Mouse (Mus musculus) mature B cell (primary cell): ENCODE results near the gene Apoc1.

Source experiments
- in situ Hi-C: fragments of 300-500 bp; cut with MboI; formaldehyde crosslinking; loops from 2 replicates; pipeline ENCODE4 v1.14.3; 2019

Apoc1 gene

GRCm38 (mm10) chr7:19691873-19692865, at the start of gene Apoc1:
TSS of gene Apoc1 (minus strand) at chr7:19692660.
- in situ Hi-C loops: no loop called here

GRCm38 (mm10) chr7:19741329-19742031, 49.0 kb upstream of the Apoc1 start:
- in situ Hi-C loops: no loop called here

DNA sequence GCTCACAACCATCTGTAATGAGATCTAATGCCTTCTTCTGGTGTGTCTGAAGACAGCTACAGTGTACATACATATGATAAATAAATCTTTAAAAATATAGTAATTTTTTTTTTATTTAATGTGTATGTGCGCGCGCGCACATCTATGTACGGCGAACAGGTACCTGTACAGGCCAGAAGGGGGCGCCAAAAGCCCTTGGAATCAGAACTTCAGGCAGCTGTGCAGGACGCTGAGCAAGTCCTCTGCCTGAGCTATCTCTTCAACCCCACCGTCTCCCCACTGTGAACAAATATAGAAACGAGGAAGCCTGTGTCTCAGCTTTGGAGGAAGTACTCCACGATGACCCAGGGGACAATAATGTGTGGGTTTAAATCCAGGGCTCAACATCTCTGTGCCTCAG, 47.8 kb upstream of the Apoc1 start:
- in situ Hi-C loops: no loop called here

DNA sequence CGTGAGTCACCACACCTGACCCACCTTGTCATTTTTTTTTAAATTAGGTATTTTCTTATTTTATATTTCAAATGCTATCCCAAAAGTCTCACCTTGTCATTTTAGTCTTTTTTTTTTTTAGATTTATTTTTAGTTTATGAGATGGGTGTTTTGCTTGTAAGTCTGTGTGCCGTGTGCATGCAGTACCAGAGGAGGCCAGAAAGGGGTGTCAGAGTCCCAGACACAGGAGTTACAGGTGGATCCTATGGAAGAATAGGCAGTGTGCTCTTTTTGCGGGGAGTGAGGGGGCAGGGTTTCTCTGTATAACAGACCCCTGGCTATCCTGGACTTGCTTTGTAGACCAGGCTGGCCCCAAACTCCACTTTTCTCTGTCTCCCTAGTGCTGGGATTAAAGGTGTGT, 46.3 kb upstream of the Apoc1 start:
- in situ Hi-C loops: no loop called here

GRCm38 (mm10) chr7:19736389-19737057, 44.1 kb upstream of the Apoc1 start:
- in situ Hi-C loops: no loop called here

DNA sequence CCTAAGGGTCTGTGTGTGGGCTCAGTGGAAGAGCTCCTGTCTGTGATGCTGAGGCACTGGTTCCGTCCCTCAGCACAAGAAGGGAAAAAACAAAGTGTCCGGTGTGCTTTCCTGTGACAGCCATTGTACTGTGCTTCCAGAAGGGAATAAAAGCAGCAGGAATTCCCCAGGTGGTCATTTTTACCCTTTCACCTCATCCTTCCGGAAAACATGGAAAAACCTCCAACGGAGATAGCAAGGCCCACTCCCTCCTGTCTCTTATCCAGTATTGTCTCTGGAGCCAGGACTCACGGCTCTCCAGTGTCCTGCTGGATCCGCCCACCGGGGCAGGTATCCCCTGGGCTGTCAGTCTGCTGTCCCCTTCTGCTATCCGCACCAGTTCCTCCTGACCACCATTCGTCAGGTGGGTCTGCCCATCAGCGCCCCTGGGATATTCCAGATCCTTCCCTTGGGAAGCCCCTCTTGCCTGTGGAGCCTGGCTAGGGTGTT, 41.8 kb upstream of the Apoc1 start:
- in situ Hi-C loops: no loop called here

- in situ Hi-C loops: no loop called here
These were observed 34.1 kb upstream of the Apoc1 start for GRCm38 (mm10) chr7:19726541-19726940.

- in situ Hi-C loops: no loop called here
These were observed 31.7 kb upstream of the Apoc1 start for GRCm38 (mm10) chr7:19724167-19724566.

DNA sequence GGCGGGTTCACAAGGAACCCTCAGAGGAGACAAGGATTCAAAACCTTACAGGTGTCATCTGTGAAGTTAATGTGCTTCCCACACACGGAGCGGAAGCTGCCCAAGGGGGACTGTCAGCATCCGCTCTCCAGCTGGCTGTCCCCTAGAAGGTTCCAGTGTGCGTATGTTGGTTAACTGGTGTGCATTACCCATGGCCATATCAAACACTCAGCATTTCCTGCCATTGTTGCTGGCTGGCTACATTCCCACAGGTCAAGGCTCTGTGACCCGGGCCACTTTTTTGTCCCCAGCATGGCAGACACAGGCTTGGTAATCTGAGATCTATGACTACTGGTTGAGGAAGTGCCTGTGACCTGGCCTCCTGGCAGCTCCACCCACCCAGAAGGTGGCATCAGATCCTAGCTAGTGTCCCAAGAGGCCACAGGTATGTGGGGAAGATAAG, 30.3 kb upstream of the Apoc1 start:
- in situ Hi-C loops: no loop called here

DNA sequence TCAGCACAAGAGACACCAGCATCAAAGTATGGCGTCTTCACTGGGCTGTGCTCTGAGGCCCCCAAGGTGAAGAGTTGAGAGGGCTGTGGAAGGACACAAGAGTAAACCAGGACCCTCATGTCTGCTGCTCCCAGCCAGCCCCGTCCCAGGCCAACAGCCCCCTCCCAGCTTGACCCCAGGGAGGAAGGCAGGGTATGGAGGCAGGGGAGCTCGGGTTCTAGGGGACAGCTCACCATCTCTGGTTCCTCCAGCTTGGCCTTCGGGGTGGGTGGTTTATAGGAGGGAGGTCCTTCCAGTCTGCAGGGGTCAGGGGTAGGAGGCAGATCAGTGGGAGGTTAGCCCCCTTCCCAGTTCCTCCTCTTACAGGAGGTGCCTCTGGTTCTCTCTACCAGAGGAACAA, 26.7 kb upstream of the Apoc1 start:
- in situ Hi-C loops: loop anchor here (10.0 kb wide), 1 partner anchor 114 kb away; the partner anchor contains the start of gene Clasrp

DNA sequence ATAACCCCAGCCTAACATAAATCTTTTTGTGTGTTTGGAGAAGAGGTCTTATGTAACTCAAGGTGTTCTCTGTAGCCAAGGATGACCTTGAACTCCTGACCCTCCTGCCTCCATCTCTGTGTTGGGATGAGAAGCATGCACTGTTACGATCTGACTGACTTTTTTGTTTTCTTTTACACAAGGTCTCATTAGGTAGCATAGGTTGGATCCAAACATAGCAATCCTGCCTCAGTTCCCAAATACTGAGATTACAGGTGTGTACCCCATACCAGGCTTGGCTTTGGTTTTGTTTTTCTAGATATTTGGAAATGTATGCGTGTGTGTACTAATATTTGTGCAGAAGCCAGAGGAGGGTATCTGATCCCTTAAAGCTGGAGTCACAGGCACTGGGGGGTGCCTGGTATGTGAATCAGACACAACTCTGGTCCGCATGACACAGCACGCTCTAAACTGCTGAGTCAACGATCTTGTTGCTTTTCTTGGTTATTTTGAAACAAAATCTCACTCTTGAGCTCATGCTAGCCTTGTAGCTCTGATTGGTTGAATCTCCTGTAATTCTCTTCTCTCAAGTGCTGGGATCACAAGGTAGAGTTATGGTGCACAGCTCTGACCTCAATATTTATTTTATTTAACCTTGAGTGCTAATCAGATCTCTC, 26.0 kb upstream of the Apoc1 start:
- in situ Hi-C loops: loop anchor here (10.0 kb wide), 1 partner anchor 114 kb away; the partner anchor contains the start of gene Clasrp

DNA sequence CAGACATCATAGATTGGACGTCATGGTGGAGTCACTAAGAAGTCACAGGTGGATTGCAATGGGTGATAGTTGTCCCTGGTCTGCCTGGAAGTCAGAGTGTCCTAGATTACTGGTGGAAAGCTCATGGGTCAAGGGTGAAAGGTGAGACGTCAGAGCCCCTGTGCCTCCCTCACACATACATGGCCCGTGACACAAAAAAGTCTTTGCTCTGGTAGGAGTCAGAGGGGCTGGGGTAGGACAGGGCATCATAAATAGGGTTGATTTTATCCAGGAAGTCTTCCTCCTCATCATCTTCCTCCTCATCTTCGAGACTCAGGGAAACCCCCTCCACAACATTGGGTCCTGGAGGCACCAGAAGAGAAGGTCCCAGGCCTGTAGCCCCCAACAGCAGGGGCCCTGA, 24.9 kb upstream of the Apoc1 start:
- in situ Hi-C loops: loop anchor here (10.0 kb wide), 1 partner anchor 113 kb away; the partner anchor contains the start of gene Clasrp

- in situ Hi-C loops: loop anchor here (10.0 kb wide), 1 partner anchor 112 kb away; the partner anchor contains the start of gene Clasrp
These were observed 24.4 kb upstream of the Apoc1 start for GRCm38 (mm10) chr7:19716822-19717221.

DNA sequence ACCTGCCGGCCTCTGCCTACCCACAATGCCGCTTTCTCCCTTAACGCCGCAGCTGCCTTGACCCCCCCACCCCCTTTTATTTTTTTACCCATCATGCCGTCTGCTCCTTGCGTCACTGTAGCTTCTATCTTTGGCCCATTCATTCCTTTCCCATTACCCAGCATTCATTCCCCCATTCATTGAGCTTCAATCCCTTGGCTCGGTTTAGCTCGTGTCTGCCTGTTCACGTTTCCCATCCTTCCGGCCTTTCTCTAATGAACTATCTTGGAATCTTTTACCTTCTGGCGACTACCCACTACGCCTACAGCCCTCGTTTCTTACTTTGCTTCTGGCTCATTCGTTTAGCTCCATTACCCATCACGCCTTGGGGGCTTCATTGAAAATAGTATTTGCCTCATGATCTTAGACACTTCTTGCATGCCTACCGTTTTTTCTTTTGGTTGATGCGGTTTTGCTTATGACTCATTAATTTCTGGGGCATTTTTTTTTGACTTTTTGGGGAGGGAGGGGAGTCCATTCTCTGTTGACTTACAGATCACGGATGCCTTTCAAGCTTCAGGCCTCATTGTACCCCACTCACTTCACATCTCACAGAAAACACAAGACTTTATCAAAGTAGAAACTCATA, 23.7 kb upstream of the Apoc1 start:
- in situ Hi-C loops: loop anchor here (10.0 kb wide), 1 partner anchor 111 kb away; the partner anchor contains the start of gene Clasrp

GRCm38 (mm10) chr7:19715239-19716054, 23.0 kb upstream of the Apoc1 start, which contains the start of gene Tomm40:
TSS of gene Tomm40 (minus strand) at chr7:19715438.
- in situ Hi-C loops: loop anchor here (10.0 kb wide), 1 partner anchor 111 kb away; the partner anchor contains the start of gene Clasrp

GRCm38 (mm10) chr7:19714836-19715235, 22.4 kb upstream of the Apoc1 start:
- in situ Hi-C loops: loop anchor here (5.0 to 10.0 kb wide), 2 partner anchors 48 to 110 kb away; partner anchors contain the start of genes Clasrp and Clptm1

GRCm38 (mm10) chr7:19713598-19713997, 21.1 kb upstream of the Apoc1 start:
- in situ Hi-C loops: loop anchor here (5.0 to 10.0 kb wide), 2 partner anchors 46 to 109 kb away; partner anchors contain the start of genes Clasrp and Clptm1

DNA sequence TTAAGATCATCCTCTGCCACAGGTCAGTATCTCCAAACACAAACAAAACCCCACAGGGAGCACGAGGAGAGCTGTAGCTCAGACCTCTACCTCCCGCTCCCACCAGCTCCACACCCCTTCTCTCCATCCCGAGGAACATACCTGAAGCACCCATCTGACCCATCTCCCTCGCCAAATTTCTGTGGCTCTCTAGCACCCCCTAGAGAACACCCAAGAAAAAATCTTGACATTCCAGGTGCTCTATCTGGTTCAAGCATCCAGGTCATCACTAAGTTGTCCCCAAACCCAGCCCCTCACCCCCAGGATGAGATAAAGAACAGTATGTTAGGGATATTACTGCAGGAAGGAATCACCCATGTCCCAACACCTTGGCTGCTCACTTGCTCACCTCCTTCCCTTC, 20.7 kb upstream of the Apoc1 start:
- in situ Hi-C loops: loop anchor here (5.0 to 10.0 kb wide), 2 partner anchors 46 to 108 kb away; partner anchors contain the start of genes Clasrp and Clptm1

- in situ Hi-C loops: loop anchor here (5.0 to 10.0 kb wide), 2 partner anchors 45 to 108 kb away; partner anchors contain the start of genes Clasrp and Clptm1
These were observed 20.0 kb upstream of the Apoc1 start for GRCm38 (mm10) chr7:19712414-19712813.
